Mouse (Mus musculus) myocyte (in vitro differentiated cells): Measurements from ENCODE around the gene Kdm1b.

Experiments used
- E2F4 ChIP-seq: IDR thresholded peaks from one replicate; pipeline ENCODE4 v1.6.1; 2011; ENCODE audit warnings: mild to moderate bottlenecking, control low read depth, moderate library complexity; ENCODE audit not compliant: insufficient read depth
- MAX ChIP-seq: IDR thresholded peaks from one replicate; pipeline ENCODE4 v1.6.1; 2011; ENCODE audit warnings: low read depth, mild to moderate bottlenecking, control low read depth
- MYOD1 ChIP-seq, 3 experiments: IDR thresholded peaks; one replicate each; pipeline ENCODE4 v1.6.1; 2011; ENCODE audit warnings: control low read depth in 2 of 3, low read depth in 2 of 3, mild to moderate bottlenecking in 2 of 3, moderate library complexity in 1 of 3; ENCODE audit not compliant: insufficient read length in 2 of 3, control insufficient read depth in 1 of 3
- MYOG ChIP-seq, 3 experiments: IDR thresholded peaks; one replicate each; pipeline ENCODE4 v1.6.1; 2011; ENCODE audit warnings: control low read depth in 2 of 3, low read depth in 2 of 3, mild to moderate bottlenecking in 2 of 3; ENCODE audit not compliant: insufficient read length in 2 of 3, control insufficient read depth in 1 of 3, insufficient read depth in 1 of 3
- POLR2A ChIP-seq: IDR thresholded peaks from one replicate; pipeline ENCODE4 v1.6.1; 2011; ENCODE audit warnings: low read depth, mild to moderate bottlenecking, control low read depth, moderate library complexity; ENCODE audit not compliant: insufficient read length
- POLR2AphosphoS2 ChIP-seq: IDR thresholded peaks from one replicate; pipeline ENCODE4 v1.6.1; 2011; ENCODE audit warnings: low read depth, control low read depth; ENCODE audit not compliant: insufficient read length
- TCF12 ChIP-seq: IDR thresholded peaks from one replicate; pipeline ENCODE4 v1.6.1; 2011; ENCODE audit warnings: mild to moderate bottlenecking, control low read depth; ENCODE audit not compliant: poor library complexity, insufficient read depth, severe bottlenecking
- USF1 ChIP-seq: IDR thresholded peaks from one replicate; pipeline ENCODE4 v1.6.1; 2011; ENCODE audit warnings: low read depth, mild to moderate bottlenecking, control low read depth, moderate library complexity

DNA sequence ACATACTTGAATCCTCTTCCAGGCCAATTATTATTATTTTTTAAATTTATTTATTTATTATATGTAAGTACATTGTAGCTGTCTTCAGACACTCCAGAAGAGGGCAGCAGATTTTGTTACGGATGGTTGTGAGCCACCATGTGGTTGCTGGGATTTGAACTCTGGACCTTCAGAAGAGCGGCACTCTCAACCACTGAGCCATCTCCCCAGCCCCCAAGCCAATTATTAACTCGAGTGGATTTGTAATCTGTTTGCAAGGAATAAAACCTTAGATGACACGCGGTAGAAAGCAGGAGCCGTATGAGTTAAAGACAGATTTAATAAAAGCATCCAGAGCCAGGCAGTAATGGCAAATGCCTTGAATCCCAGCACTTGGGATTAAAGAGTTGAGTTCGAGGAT lies 23.5 kb upstream of the Kdm1b start:
- no peak for TF ChIP-seq POLR2A
- TF ChIP-seq TCF12, result no peak
- TF ChIP-seq USF1, result no peak
- no peak for TF ChIP-seq MYOG (IDR thresholded peaks at IDR 0.05; ENCODE audit: control insufficient read depth in 1 of 3, insufficient read depth in 1 of 3, insufficient read length in 2 of 3, low read depth in 2 of 3)
- no peak for TF ChIP-seq E2F4
- no peak for TF ChIP-seq MYOD1 (IDR thresholded peaks at IDR 0.05; ENCODE audit: control insufficient read depth in 1 of 3, insufficient read length in 2 of 3, low read depth in 2 of 3)
- TF ChIP-seq MAX, result no peak
- TF ChIP-seq POLR2AphosphoS2, result no peak
